10 mouse cellular contexts compared by ENCODE assay signal in genomic region chr17:71039851-71040581, GRCm38 (mm10). TPM values are rescaled to one million over a fixed set of nuclear protein-coding genes. Genes with fewer than 3 reads are reported as not detected.
DNase-seq lines count a peak whose midpoint lies in the region; ATAC-seq and TF ChIP-seq lines count a peak whose summit lies in the region.
"Had no signal": no experiment of that assay in that cellular context is flagged by ENCODE, and none has a peak within 500 bp of the region (broad histone marks: within the 10 kb centered on the region; RNA-seq: fewer than 3 reads in every experiment).

No protein-coding gene starts in this region.

- TF ChIP-seq POLR2A in brain, embryonic 14.5 days (IDR thresholded peaks at IDR 0.05; ENCODE audit: borderline replicate concordance, extremely low read depth, insufficient read depth, insufficient read length, poor library complexity, severe bottlenecking) = no peak
- no peak for TF ChIP-seq POLR2A in limb, embryonic 14.5 days (IDR thresholded peaks at IDR 0.05; ENCODE audit: borderline replicate concordance, extremely low read depth, insufficient read depth, insufficient read length)
- TF ChIP-seq POLR2A in thymus, adult 2 months (IDR thresholded peaks at IDR 0.05; ENCODE audit: control insufficient read depth, extremely low read depth, insufficient read depth, low read length, poor library complexity) = no peak

- WGBS in heart, embryonic 14.5 days = 34% methylated on average over 12 of the region's 12 CpGs
- 18% methylated on average over 12 of the region's 12 CpGs for WGBS in limb, embryonic 14.5 days
- WGBS in thymus, adult 2 months = 78% methylated on average over 12 of the region's 12 CpGs

- H3K4me3 ChIP-seq in gastrocnemius, adult 2 months = peak overlapping the region; percentile 33
- no peak overlapping the region for H3K4me3 ChIP-seq in heart, embryonic 14.5 days (ENCODE audit: control insufficient read depth in 1 of 2, insufficient read depth in 1 of 2, low read depth in 1 of 2, low read length in 2 of 2)
- no peak overlapping the region for H3K4me3 ChIP-seq in limb, embryonic 14.5 days (replicated peaks; ENCODE audit: low read length)
- H3K4me3 ChIP-seq in thymus, adult 2 months (ENCODE audit: control insufficient read depth, insufficient read depth, low read length) = no peak overlapping the region
- H3K4me3 ChIP-seq: embryonic facial prominence, embryonic 12.5 days; stomach, embryonic 15.5 days had no signal

- TF ChIP-seq CTCF in gastrocnemius, adult 2 months (IDR thresholded peaks at IDR 0.05) = no peak
- TF ChIP-seq CTCF in brain, embryonic 14.5 days (IDR thresholded peaks at IDR 0.05; ENCODE audit: borderline replicate concordance, extremely low read depth, insufficient read depth, insufficient read length) = no peak
- TF ChIP-seq CTCF in thymus, adult 2 months (IDR thresholded peaks at IDR 0.05; ENCODE audit: borderline replicate concordance, control insufficient read depth, extremely low read depth, insufficient read depth, low read length, poor library complexity) = no peak

- no peak for ATAC-seq in heart, embryonic 14.5 days (ENCODE audit: insufficient number of reproducible peaks, insufficient read depth, low FRiP score, low read depth)
- ATAC-seq in limb, embryonic 14.5 days (ENCODE audit: low FRiP score, low read depth) = peak; percentile 39

- H3K4me2 ChIP-seq in heart, embryonic 14.5 days (ENCODE audit: low read length) = no peak overlapping the region
- H3K4me2 ChIP-seq in limb, embryonic 14.5 days (replicated peaks; ENCODE audit: low read depth, low read length, severe bottlenecking) = no peak overlapping the region
- H3K4me2 ChIP-seq: embryonic facial prominence, embryonic 12.5 days; stomach, embryonic 15.5 days had no signal

- H3K27me3 ChIP-seq in heart, embryonic 14.5 days (ENCODE audit: control insufficient read depth, insufficient read depth, low read length) = no peaks in the 10 kb centered on the region
- no peaks in the 10 kb centered on the region for H3K27me3 ChIP-seq in limb, embryonic 14.5 days (ENCODE audit: control insufficient read depth, insufficient read depth, low read length)
- H3K27me3 ChIP-seq in thymus, adult 2 months (ENCODE audit: control insufficient read depth, insufficient read depth, low read length) = no peaks in the 10 kb centered on the region
- H3K27me3 ChIP-seq: embryonic facial prominence, embryonic 12.5 days; stomach, embryonic 15.5 days had no signal

- no peak for DNase-seq in gastrocnemius, adult 2 months
- DNase-seq in gastrocnemius, postnatal 10 days = no peak
- peak; percentile 72 for DNase-seq in brain, embryonic 14.5 days (ENCODE audit: low read depth)
- DNase-seq in limb, embryonic 14.5 days (ENCODE audit: low spot score) = peak; percentile 45
- DNase-seq in thymus, adult 2 months = no peak
- no peak for DNase-seq in cerebellum, adult 9-11 months
- DNase-seq in layer of hippocampus, adult 9-11 months = no peak

- peaks cover 98% of the 10 kb centered on the region for H3K36me3 ChIP-seq in heart, embryonic 14.5 days (ENCODE audit: control insufficient read depth, insufficient read depth, low read length)
- H3K36me3 ChIP-seq in limb, embryonic 14.5 days (ENCODE audit: control insufficient read depth, insufficient read depth, low read length) = no peaks in the 10 kb centered on the region
- no peaks in the 10 kb centered on the region for H3K36me3 ChIP-seq in thymus, adult 2 months (ENCODE audit: control insufficient read depth, insufficient read depth, low read length)
- H3K36me3 ChIP-seq: embryonic facial prominence, embryonic 12.5 days; stomach, embryonic 15.5 days had no signal

- H3K27ac ChIP-seq in gastrocnemius, adult 2 months = peak overlapping the region; percentile 82
- peak overlapping the region; percentile 6 to 55 for H3K27ac ChIP-seq in heart, embryonic 14.5 days (replicated peaks in 1 of 2; ENCODE audit: control insufficient read depth in 1 of 2, insufficient read depth in 1 of 2, low read depth in 2 of 2, low read length in 2 of 2)
- H3K27ac ChIP-seq in limb, embryonic 14.5 days (replicated peaks; ENCODE audit: low read depth, low read length) = peak overlapping the region; percentile 44; the same call in 1 of the 2 replicates
- no peak overlapping the region for H3K27ac ChIP-seq in thymus, adult 2 months (ENCODE audit: control insufficient read depth, insufficient read depth, low read length)
- H3K27ac ChIP-seq: embryonic facial prominence, embryonic 12.5 days; stomach, embryonic 15.5 days had no signal

- intact Hi-C loops in gastrocnemius, adult 2 months (cut with DNase I) = loop anchor here (2.0 kb wide), 1 partner anchor 35 kb away; no protein-coding TSS in a partner anchor

- peaks cover 16 to 34% of the 10 kb centered on the region in 2 experiments for H3K4me1 ChIP-seq in heart, embryonic 14.5 days (ENCODE audit: control insufficient read depth in 2 of 2, insufficient read depth in 2 of 2, low read length in 2 of 2)
- H3K4me1 ChIP-seq in limb, embryonic 14.5 days (ENCODE audit: control insufficient read depth, insufficient read depth, low read length) = peaks cover 20% of the 10 kb centered on the region
- H3K4me1 ChIP-seq in thymus, adult 2 months (replicated peaks; ENCODE audit: control insufficient read depth, insufficient read depth, low read length) = no peaks in the 10 kb centered on the region
- H3K4me1 ChIP-seq: stomach, embryonic 15.5 days had no signal

- H3K9ac ChIP-seq in heart, embryonic 14.5 days (ENCODE audit: low read length) = no peak overlapping the region; the same call in 1 of the 2 replicates
- H3K9ac ChIP-seq in limb, embryonic 14.5 days (ENCODE audit: low read depth, low read length, severe bottlenecking) = no peak overlapping the region
- H3K9ac ChIP-seq: embryonic facial prominence, embryonic 12.5 days; stomach, embryonic 15.5 days had no signal

- H3K9me3 ChIP-seq in heart, embryonic 14.5 days (ENCODE audit: control insufficient read depth, low read length) = no peaks in the 10 kb centered on the region
- no peaks in the 10 kb centered on the region for H3K9me3 ChIP-seq in limb, embryonic 14.5 days (ENCODE audit: control insufficient read depth, low read length)
- H3K9me3 ChIP-seq: embryonic facial prominence, embryonic 12.5 days; stomach, embryonic 15.5 days had no signal

RNA-seq across cellular contexts. Expression of gene Myl12a, which starts 37.3 kb away (rescaled TPM):
- total RNA-seq in gastrocnemius, adult 2 months (2021) = 100 to 1,000 TPM; 301 to 553 TPM
- total RNA-seq in gastrocnemius, postnatal 10 days (2021) = 100 to 1,000 TPM; 650 to 696 TPM
- 77.6 and 83.0 TPM in 2 replicates for polyA plus RNA-seq in brain, embryonic 14.5 days (2012; rRNA removed)
- polyA plus RNA-seq in heart, embryonic 14.5 days (2014; fragmentation: Nextera tagmentation; extraction: Ambion mirVana) = 746 and 761 TPM in 2 replicates
- 361 and 386 TPM in 2 replicates for polyA plus RNA-seq in limb, embryonic 14.5 days (2012; rRNA removed)
- polyA plus RNA-seq in limb, embryonic 14.5 days (2014; fragmentation: Nextera tagmentation; extraction: Ambion mirVana) = 718 and 721 TPM in 2 replicates
- polyA plus RNA-seq in thymus, adult 2 months (2012; rRNA removed) = 121 and 144 TPM in 2 replicates

RNA-seq across cellular contexts. Expression of gene Myom1, which starts 37.6 kb away (rescaled TPM):
- 1,000 to 10,000 TPM; 1,223 to 1,379 TPM for total RNA-seq in gastrocnemius, adult 2 months (2021)
- 1,000 to 10,000 TPM; 1,013 to 1,104 TPM for total RNA-seq in gastrocnemius, postnatal 10 days (2021)
- polyA plus RNA-seq in brain, embryonic 14.5 days (2012; rRNA removed) = 1.6 and 2.3 TPM in 2 replicates
- polyA plus RNA-seq in heart, embryonic 14.5 days (2014; fragmentation: Nextera tagmentation; extraction: Ambion mirVana) = 273 and 300 TPM in 2 replicates
- 20.8 and 29.6 TPM in 2 replicates for polyA plus RNA-seq in limb, embryonic 14.5 days (2012; rRNA removed)
- 22.6 and 33.2 TPM in 2 replicates for polyA plus RNA-seq in limb, embryonic 14.5 days (2014; fragmentation: Nextera tagmentation; extraction: Ambion mirVana)
- polyA plus RNA-seq in thymus, adult 2 months (2012; rRNA removed) = 1.9 and 6.8 TPM in 2 replicates

Comparison
In these comparisons a context has a peak if more than half of its experiments do, and no peak if none do; other contexts are left out.
1. DNase-seq: peak in brain, embryonic 14.5 days (single experiment) and limb, embryonic 14.5 days (single experiment); none in gastrocnemius, adult 2 months (single experiment), gastrocnemius, postnatal 10 days (single experiment), thymus, adult 2 months (single experiment), cerebellum, adult 9-11 months (single experiment) and layer of hippocampus, adult 9-11 months (single experiment).